18 mouse cellular contexts compared by ENCODE assay signal in genomic region chr2:156918562-156918961, GRCm38 (mm10). TPM values are rescaled to one million over a fixed set of nuclear protein-coding genes. Genes with fewer than 3 reads are reported as not detected.
DNase-seq lines count a peak whose midpoint lies in the region; ATAC-seq and TF ChIP-seq lines count a peak whose summit lies in the region.
"Had no signal": no experiment of that assay in that cellular context is flagged by ENCODE, and none has a peak within 500 bp of the region (broad histone marks: within the 10 kb centered on the region; RNA-seq: fewer than 3 reads in every experiment).

No protein-coding gene starts in this region.

- peak; percentile 19 to 21 for DNase-seq in spleen, adult 2 months (ENCODE audit: low read depth in 1 of 2, low spot score in 2 of 2)
- DNase-seq in spleen, adult 12 weeks (ENCODE audit: low spot score) = no peak
- DNase-seq in naive thymus-derived CD4-positive, alpha-beta T cell, adult 2 months (ENCODE audit: low read depth) = peak; percentile 67
- peak; percentile 43 for DNase-seq in thymus, postnatal 4 days
- DNase-seq in right cerebral cortex, postnatal 14 days = no peak
- no peak for DNase-seq in cerebellum, adult 2 months
- DNase-seq in kidney, postnatal 10 days = no peak
- DNase-seq: cerebellum, postnatal 10 days; gastrocnemius, postnatal 10 days; kidney, adult 2 months; layer of hippocampus, adult 9-11 months; lung, adult 18-20 months had no signal

- H3K4me3 ChIP-seq in spleen, adult 2 months (ENCODE audit: extremely low read depth, insufficient read depth, insufficient read length) = no peak overlapping the region
- H3K4me3 ChIP-seq in cerebellum, adult 2 months (replicated peaks; ENCODE audit: insufficient read depth, low read depth, low read length) = no peak overlapping the region
- H3K4me3 ChIP-seq: embryonic facial prominence, embryonic 15.5 days; forebrain, embryonic 13.5 days; limb, embryonic 10.5 days had no signal

- no peaks in the 10 kb centered on the region for H3K36me3 ChIP-seq in spleen, adult 2 months (ENCODE audit: control insufficient read depth, insufficient read depth, low read length)
- H3K36me3 ChIP-seq: embryonic facial prominence, embryonic 15.5 days; limb, embryonic 10.5 days had no signal

- no peaks in the 10 kb centered on the region for H3K27me3 ChIP-seq in spleen, adult 2 months (ENCODE audit: control insufficient read depth, insufficient read depth, low read length)
- no peaks in the 10 kb centered on the region for H3K27me3 ChIP-seq in cerebellum, adult 2 months (ENCODE audit: control insufficient read depth, insufficient read depth, low read length)
- H3K27me3 ChIP-seq: embryonic facial prominence, embryonic 15.5 days; forebrain, embryonic 13.5 days; megakaryocyte, embryonic 14.5 days had no signal

- peak; percentile 43 for ATAC-seq in activated CD4-positive, CD25-positive, alpha-beta regulatory T cell, adult 4 months
- ATAC-seq: forebrain, embryonic 13.5 days had no signal

- TF ChIP-seq POLR2A in spleen, adult 2 months (IDR thresholded peaks at IDR 0.05; ENCODE audit: low read depth, low read length) = no peak
- no peak for TF ChIP-seq POLR2A in cerebellum, adult 2 months (IDR thresholded peaks at IDR 0.05; ENCODE audit: borderline replicate concordance, insufficient read depth, low read length)

- H3K27ac ChIP-seq in spleen, adult 2 months (ENCODE audit: insufficient read depth, low read length) = no peak overlapping the region
- H3K27ac ChIP-seq in cerebellum, adult 2 months (ENCODE audit: insufficient read depth, low read length) = no peak overlapping the region
- H3K27ac ChIP-seq: embryonic facial prominence, embryonic 15.5 days; forebrain, embryonic 13.5 days; hindbrain, embryonic 14.5 days; limb, embryonic 10.5 days had no signal

- TF ChIP-seq CTCF in spleen, adult 2 months (IDR thresholded peaks at IDR 0.05; ENCODE audit: extremely low read depth, insufficient read depth, insufficient read length, insufficient replicate concordance) = no peak
- no peak for TF ChIP-seq CTCF in cerebellum, adult 2 months (IDR thresholded peaks at IDR 0.05; ENCODE audit: borderline replicate concordance, insufficient read depth, low read depth, low read length)

- H3K4me1 ChIP-seq in spleen, adult 2 months (ENCODE audit: control insufficient read depth, insufficient read depth, insufficient read length) = peaks cover 8% of the 10 kb centered on the region; the same call in 1 of the 2 replicates
- H3K4me1 ChIP-seq in cerebellum, adult 2 months (ENCODE audit: control insufficient read depth, insufficient read depth, low read length) = peaks cover 22% of the 10 kb centered on the region
- H3K4me1 ChIP-seq: embryonic facial prominence, embryonic 15.5 days; forebrain, embryonic 13.5 days; limb, embryonic 10.5 days had no signal

- WGBS in spleen, adult 2 months = 10% methylated on average over 4 of the region's 4 CpGs
- WGBS in cerebellum, adult 2 months = 78% methylated on average over 4 of the region's 4 CpGs

RNA-seq across cellular contexts. Expression of gene Sla2, which starts 31.6 kb away (rescaled TPM):
- polyA plus RNA-seq in spleen, adult 2 months (2012; rRNA removed) = 7.6 and 8.0 TPM in 2 replicates
- 10 to 100 TPM; 57.8 to 67.4 TPM for polyA plus RNA-seq in activated CD4-positive, CD25-positive, alpha-beta regulatory T cell, adult 4 months (2017; shearing (Covaris generic))
- 0.06 and 0.07 TPM in 2 replicates for polyA plus RNA-seq in cerebellum, adult 2 months (2012; rRNA removed)

RNA-seq across cellular contexts. Expression of gene Rab5if, which starts 55.6 kb away (rescaled TPM):
- polyA plus RNA-seq in spleen, adult 2 months (2012; rRNA removed) = 34.8 and 61.5 TPM in 2 replicates
- 1 to 10 TPM; 4.1 to 7.6 TPM for polyA plus RNA-seq in activated CD4-positive, CD25-positive, alpha-beta regulatory T cell, adult 4 months (2017; shearing (Covaris generic))
- polyA plus RNA-seq in cerebellum, adult 2 months (2012; rRNA removed) = 145 and 149 TPM in 2 replicates

Comparison
In these comparisons a context has a peak if more than half of its experiments do, and no peak if none do; other contexts are left out.
1. DNase-seq: peak in spleen, adult 2 months (2 of 2), naive thymus-derived CD4-positive, alpha-beta T cell, adult 2 months (single experiment) and thymus, postnatal 4 days (single experiment); none in spleen, adult 12 weeks (single experiment), right cerebral cortex, postnatal 14 days (single experiment), cerebellum, adult 2 months (0 of 2) and kidney, postnatal 10 days (single experiment).